Mouse (Mus musculus) intestine, embryonic 16.5 days (tissue): ENCODE measurements around the gene Clybl. TPM values are rescaled to one million over a fixed set of nuclear protein-coding genes. Genes with fewer than 3 reads are reported as not detected.

Experiments used
- ATAC-seq: fragments of 200-750 bp; cut with Nextera tagmentation; 2 replicates; pipeline ENCODE4 v1.8.0; 2017; ENCODE audit warnings: moderate TSS enrichment, moderate library complexity
- H3K27ac ChIP-seq: fragments of 300-500 bp; sonication (generic); 2 replicates; pipeline ENCODE4 v1.5.1; 2014; ENCODE audit warnings: mild to moderate bottlenecking, low read length
- H3K27me3 ChIP-seq: fragments of 300-500 bp; sonication (generic); replicated peaks from 2 replicates; pipeline ENCODE4 v1.6.1; 2014; ENCODE audit warnings: low read length, control low read depth, mixed read lengths; ENCODE audit not compliant: control insufficient read depth, insufficient read depth
- H3K36me3 ChIP-seq: fragments of 300-500 bp; sonication (generic); 2 replicates; pipeline ENCODE4 v1.6.1; 2014; ENCODE audit warnings: low read length, control low read depth; ENCODE audit not compliant: control insufficient read depth, insufficient read depth
- H3K4me1 ChIP-seq: fragments of 300-500 bp; sonication (generic); 2 replicates; pipeline ENCODE4 v1.6.1; 2014; ENCODE audit warnings: low read length, control low read depth, mixed read lengths; ENCODE audit not compliant: control insufficient read depth, insufficient read depth
- H3K4me2 ChIP-seq: fragments of 300-500 bp; sonication (generic); 2 replicates; pipeline ENCODE4 v1.6.1; 2014; ENCODE audit warnings: low read depth, low read length, control low read depth
- H3K4me3 ChIP-seq: fragments of 300-500 bp; sonication (generic); 2 replicates; pipeline ENCODE4 v1.5.1; 2014; ENCODE audit warnings: mild to moderate bottlenecking, low read length
- H3K9ac ChIP-seq: fragments of 300-500 bp; sonication (generic); 2 replicates; pipeline ENCODE4 v1.6.1; 2014; ENCODE audit warnings: low read depth, low read length
- H3K9me3 ChIP-seq: fragments of 300-500 bp; sonication (generic); 2 replicates; pipeline ENCODE4 v1.6.1; 2016; ENCODE audit warnings: low read length, control low read depth; ENCODE audit not compliant: control insufficient read depth
- WGBS: fragments of 180-500 bp; shearing (Covaris S2); extraction: QIAGEN DNeasy Blood & Tissue Kit; methylation state at CpG from one replicate; pipeline ENCODE4 v1.1.7; 2014; 5-methylcytosine and 5-hydroxymethylcytosine counted together
- polyA plus RNA-seq: library from polyadenylated mRNA; unstranded; fragments of >200 nt; fragmentation: Nextera tagmentation; extraction: Ambion mirVana; gene quantifications from 2 replicates; pipeline ENCODE4 v1.2.1, GENCODE M21; 2015

Clybl gene
- polyA plus RNA-seq, 1 experiment from 2014 or later = 38.7 TPM

DNA sequence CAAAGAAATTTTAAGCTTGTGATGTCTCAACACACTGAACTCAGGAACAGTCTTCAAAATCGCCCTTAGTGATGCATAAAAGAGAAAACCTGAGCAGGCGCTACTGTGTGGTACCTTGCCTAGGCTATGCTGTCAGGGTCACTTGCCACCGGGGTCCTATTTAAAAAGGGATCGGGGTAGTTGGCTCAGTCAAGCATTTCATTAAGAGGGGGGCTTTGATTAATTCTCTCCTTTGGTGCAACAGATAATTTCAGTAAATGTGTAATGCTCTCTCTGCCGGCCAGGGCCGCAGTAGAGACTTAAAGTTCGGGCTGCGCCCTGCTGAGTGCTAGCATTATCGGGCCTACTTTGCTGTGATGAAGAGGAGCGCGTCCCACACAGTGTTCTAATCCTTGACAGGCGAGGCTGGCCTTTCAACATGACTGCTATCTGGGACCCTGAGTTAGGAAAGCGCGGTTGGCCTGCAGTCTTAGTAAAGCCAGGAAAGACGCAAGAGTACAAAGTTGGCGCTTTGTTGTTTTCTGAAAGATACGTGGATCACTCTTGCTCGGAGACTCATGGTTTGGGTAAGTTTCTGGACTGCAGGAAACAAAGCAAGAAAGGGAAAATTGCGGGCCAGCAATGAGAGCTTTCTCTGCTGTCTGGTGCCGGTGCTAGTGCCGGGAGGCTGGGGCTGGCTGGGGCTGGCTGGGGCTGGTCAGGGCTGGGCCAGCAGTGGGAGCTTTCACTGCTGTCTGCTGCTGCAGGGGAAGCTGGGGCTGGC lies 99.0 kb downstream of the Clybl start:
- Histone ChIP-seq H3K9ac (no peak overlapping the region), H3K27ac (no peak overlapping the region), H3K9me3 (no peaks in the 10 kb centered on the region), H3K4me3 (no peak overlapping the region), H3K4me2 (no peak overlapping the region), H3K27me3 (no peaks in the 10 kb centered on the region), H3K36me3 (no peaks in the 10 kb centered on the region), H3K4me1 (no peaks in the 10 kb centered on the region)
- 42% methylated on average over 21 of the region's 21 CpGs for WGBS
- ATAC-seq = no peak

DNA sequence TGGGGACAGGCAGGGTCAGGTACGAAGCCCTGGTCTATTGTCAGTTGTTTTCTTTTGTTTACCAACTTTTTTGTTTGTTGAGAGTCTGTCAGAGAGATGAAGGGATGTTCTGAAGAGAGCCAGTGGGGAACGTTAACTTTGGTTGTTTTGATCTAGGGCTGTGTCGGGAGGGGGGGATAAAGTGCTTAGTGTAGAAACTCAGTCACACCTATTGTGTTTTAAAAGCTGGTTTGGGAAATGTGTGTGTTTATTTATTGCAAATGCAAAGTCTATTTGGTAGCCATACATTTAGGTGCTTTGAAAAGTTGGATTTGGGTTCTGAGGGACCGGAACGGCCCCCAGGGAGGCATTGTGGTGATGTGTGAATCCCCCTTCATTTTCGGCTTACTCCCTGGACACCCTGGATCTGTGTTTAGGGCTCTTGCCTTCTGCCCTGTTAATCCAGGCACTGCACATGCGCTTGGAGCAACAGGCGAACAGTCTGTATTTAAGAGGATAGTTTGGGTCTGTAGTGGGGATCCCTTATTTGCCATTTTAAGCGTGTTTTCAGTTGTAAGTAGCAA lies 99.6 kb downstream of the Clybl start:
- H3K4me2 ChIP-seq = no peak overlapping the region
- H3K4me3 ChIP-seq = no peak overlapping the region
- no peak for ATAC-seq
- H3K9ac ChIP-seq = no peak overlapping the region
- H3K36me3 ChIP-seq = no peaks in the 10 kb centered on the region
- H3K4me1 ChIP-seq = no peaks in the 10 kb centered on the region
- no peaks in the 10 kb centered on the region for H3K9me3 ChIP-seq
- WGBS = 53% methylated on average over 9 of the region's 9 CpGs
- no peaks in the 10 kb centered on the region for H3K27me3 ChIP-seq
- H3K27ac ChIP-seq = no peak overlapping the region

DNA sequence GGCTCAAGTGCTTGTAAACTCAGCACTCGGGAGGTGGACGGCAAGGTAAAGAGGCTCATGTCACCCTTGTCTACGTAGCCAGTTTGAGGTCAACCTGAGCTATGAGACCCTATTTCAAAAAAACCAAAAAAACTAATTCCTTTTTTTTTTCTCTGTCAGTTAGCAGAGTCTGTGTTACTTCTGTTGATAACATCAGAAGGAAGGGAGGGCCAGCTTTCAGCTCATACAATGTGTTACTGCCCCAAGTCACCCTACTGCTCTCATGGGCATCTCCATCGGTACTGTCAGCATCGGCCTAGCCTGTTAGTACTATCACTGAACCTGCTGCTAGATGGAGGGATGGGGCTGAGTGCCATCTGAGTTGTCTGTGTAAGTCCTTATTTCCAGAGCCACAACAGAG lies 102.5 kb downstream of the Clybl start:
- Histone ChIP-seq H3K27ac (no peak overlapping the region), H3K27me3 (no peaks in the 10 kb centered on the region), H3K9ac (no peak overlapping the region), H3K36me3 (no peaks in the 10 kb centered on the region), H3K4me3 (no peak overlapping the region), H3K9me3 (no peaks in the 10 kb centered on the region), H3K4me2 (no peak overlapping the region), H3K4me1 (no peaks in the 10 kb centered on the region)
- ATAC-seq = no peak
- 80% methylated on average over 5 of the region's 5 CpGs for WGBS

DNA sequence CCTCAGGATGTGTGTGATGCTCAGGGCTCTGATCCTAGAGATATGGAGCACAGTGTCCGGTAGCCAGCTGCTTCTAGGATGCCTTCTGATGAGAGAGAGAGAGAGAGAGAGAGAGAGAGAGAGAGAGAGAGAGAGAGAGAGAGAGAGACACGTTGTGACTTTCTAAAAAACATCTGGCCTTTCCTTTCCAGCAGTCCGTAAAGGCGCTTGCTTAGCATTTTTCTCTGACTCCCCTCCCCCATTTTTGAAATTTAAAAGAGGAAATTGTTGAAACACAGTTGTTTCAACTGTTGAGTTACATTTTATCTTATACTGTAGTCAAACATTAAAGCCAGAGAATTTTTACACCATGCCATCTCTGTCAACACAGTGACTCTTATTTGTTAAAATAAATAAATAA lies 114.9 kb downstream of the Clybl start:
- Histone ChIP-seq H3K27me3 (no peaks in the 10 kb centered on the region), H3K4me3 (no peak overlapping the region), H3K4me1 (no peaks in the 10 kb centered on the region), H3K4me2 (no peak overlapping the region), H3K9me3 (no peaks in the 10 kb centered on the region), H3K27ac (no peak overlapping the region), H3K9ac (no peak overlapping the region), H3K36me3 (no peaks in the 10 kb centered on the region)
- WGBS = 42% methylated on average over 4 of the region's 4 CpGs
- no peak for ATAC-seq

DNA sequence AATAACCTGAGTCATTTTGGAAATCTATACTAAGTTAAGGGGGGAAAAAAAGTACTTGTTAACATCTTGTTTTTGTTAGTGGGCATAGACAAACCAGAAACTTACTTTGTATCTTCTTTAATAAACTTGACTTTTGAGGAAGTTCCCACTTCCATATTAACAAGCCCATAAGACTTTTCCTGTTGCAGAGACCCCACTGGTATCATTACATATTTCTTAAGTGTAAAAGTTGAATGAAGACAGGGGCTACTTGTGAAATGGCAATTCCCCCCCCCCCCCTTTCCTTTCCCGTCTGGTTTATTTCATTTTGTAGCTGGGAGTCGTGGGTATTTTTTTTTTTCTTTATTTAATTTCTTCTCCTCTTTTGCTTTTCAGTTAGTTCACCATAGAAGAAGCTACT lies 115.4 kb downstream of the Clybl start:
- no peak overlapping the region for H3K9ac ChIP-seq
- no peaks in the 10 kb centered on the region for H3K4me1 ChIP-seq
- no peaks in the 10 kb centered on the region for H3K9me3 ChIP-seq
- H3K4me3 ChIP-seq = no peak overlapping the region
- 35% methylated on average over 2 of the region's 2 CpGs for WGBS
- no peaks in the 10 kb centered on the region for H3K27me3 ChIP-seq
- H3K27ac ChIP-seq = no peak overlapping the region
- no peak for ATAC-seq
- H3K36me3 ChIP-seq = no peaks in the 10 kb centered on the region
- H3K4me2 ChIP-seq = no peak overlapping the region

DNA sequence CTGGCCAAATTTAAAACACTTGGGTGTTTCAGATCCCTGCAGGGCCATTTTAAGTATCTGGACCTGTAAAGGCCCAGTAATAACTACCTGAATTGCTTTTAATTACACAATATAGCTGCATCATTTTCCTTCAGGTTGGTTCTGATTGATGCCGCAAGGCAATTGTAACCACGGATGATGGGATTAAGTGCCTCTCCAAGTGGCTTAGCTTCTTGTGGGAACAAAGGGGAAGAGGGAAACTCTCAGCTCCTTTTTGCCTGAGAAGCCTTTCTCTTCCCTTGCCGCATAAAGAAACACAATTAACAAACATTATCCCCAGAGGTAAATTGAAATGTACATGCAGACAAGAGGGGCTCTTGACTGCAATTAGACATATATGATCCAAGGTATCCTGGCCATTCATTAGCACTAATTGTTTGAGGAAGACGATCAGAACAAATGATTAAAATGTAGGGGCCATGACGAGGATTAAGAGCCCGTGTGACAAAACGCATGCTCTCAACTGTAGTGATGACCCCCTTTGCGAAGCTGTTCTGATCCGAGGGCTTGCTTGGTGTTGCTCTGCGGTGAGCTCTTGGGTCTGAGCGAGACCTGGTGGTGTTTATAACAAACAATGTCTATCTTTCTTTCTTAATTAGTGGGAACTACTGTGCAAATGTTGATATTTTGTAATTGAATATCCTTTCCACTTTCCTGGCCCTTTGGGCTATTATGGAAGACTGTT lies 116.0 kb downstream of the Clybl start:
- H3K4me1 ChIP-seq = no peaks in the 10 kb centered on the region
- ATAC-seq = no peak
- no peaks in the 10 kb centered on the region for H3K36me3 ChIP-seq
- WGBS = 58% methylated on average over 11 of the region's 11 CpGs
- H3K4me2 ChIP-seq = no peak overlapping the region
- no peaks in the 10 kb centered on the region for H3K27me3 ChIP-seq
- H3K9ac ChIP-seq = no peak overlapping the region
- H3K4me3 ChIP-seq = no peak overlapping the region
- H3K27ac ChIP-seq = no peak overlapping the region
- no peaks in the 10 kb centered on the region for H3K9me3 ChIP-seq

DNA sequence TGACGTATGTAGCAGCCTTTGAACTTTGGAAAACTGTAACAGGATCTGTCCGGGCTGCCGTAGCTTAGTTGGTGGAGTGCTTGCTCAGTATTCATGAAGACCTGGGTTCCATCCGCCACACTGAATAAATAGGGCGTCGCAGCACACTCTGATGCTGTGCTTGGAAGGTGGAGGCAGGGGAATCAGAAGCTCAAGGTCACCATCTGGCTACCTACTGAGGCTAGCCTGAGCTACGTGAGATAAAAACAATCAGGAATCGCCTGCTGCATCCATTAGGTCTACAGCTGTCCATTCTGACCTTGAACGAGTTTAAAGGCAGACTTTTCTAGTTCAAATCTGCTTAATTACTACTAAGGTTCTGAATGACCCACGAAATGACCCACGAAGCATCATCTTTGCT lies 118.8 kb downstream of the Clybl start:
- no peaks in the 10 kb centered on the region for H3K27me3 ChIP-seq
- ATAC-seq = no peak
- no peak overlapping the region for H3K4me3 ChIP-seq
- no peaks in the 10 kb centered on the region for H3K9me3 ChIP-seq
- 88% methylated on average over 11 of the region's 11 CpGs for WGBS
- H3K9ac ChIP-seq = no peak overlapping the region
- H3K27ac ChIP-seq = no peak overlapping the region
- no peak overlapping the region for H3K4me2 ChIP-seq
- H3K36me3 ChIP-seq = no peaks in the 10 kb centered on the region
- no peaks in the 10 kb centered on the region for H3K4me1 ChIP-seq

DNA sequence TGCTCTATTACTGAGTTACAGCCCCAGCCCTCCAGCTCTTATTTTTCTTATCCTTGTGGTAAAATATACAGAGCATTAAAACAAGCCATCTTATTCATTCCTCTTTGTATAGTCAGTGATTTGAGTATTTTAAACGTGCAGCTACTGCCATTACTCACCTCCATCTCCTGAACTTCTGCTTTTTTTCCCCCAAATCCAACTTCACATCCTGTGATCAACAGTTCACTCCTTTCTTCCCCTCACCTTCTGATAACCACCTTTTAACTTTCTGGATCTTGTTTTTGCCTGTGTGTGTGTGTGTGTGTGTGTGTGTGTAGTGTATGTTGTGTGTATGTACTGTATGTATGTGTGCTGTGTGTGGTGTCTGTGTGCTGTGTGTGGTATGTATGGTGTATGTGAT lies 122.3 kb downstream of the Clybl start:
- Histone ChIP-seq H3K4me1 (no peaks in the 10 kb centered on the region), H3K4me2 (no peak overlapping the region), H3K36me3 (no peaks in the 10 kb centered on the region), H3K27ac (no peak overlapping the region), H3K9ac (no peak overlapping the region), H3K27me3 (no peaks in the 10 kb centered on the region), H3K9me3 (no peaks in the 10 kb centered on the region), H3K4me3 (no peak overlapping the region)
- no peak for ATAC-seq
- WGBS = 45% methylated on average over 1 of the region's 1 CpGs

DNA sequence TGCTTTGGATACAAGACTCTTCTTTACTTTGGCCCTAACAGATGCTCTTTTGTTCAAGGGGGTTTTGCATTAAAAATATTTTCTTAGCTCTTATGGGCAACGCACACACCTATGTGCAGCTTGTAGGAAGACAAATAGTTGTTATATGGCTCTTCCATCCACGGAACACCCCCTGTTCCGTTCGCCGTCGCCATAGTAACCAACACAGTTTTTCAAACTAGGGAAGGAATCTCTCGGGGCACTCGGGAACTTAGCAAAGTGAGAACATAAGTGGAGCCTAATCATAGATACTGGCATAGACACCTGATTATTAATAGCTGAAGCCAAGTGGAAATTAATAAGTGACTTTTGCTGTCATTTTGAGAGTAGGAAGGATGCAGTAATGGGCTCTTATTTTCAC lies 123.6 kb downstream of the Clybl start:
- Histone ChIP-seq H3K4me2 (no peak overlapping the region), H3K9ac (no peak overlapping the region), H3K4me3 (no peak overlapping the region), H3K9me3 (no peaks in the 10 kb centered on the region), H3K27ac (no peak overlapping the region), H3K4me1 (no peaks in the 10 kb centered on the region), H3K27me3 (no peaks in the 10 kb centered on the region), H3K36me3 (no peaks in the 10 kb centered on the region)
- 60% methylated on average over 8 of the region's 8 CpGs for WGBS
- no peak for ATAC-seq
